Mouse (Mus musculus) retina, embryonic 14.5 days (tissue): Measurements from ENCODE around the gene Pfn1.

Source experiments
- DNase-seq: peaks from one replicate; pipeline ENCODE4 v3.0.0-alpha.2; 2015; ENCODE audit warnings: low spot score

The Pfn1 gene

DNA sequence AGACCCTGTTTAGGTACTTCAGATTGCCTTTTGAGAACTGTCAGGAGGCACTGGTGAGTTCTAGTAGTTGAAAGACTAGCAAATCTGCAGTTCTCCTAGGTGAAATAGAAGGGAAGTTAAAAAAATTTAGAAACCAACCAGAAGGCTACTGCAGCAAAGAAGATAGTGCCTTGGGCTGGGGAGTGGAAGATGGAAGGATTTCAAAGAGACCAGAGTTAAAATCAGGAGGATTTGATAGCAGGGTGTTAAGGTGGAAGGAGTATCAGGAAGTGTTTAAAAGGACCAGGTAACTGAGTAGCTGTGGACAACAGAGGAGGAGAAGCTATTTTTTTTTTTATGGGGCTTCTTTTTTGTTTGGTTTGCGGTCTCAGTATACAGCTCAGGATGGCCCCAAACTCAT is 16.7 kb downstream of the Pfn1 start:
- no peak for DNase-seq

DNA sequence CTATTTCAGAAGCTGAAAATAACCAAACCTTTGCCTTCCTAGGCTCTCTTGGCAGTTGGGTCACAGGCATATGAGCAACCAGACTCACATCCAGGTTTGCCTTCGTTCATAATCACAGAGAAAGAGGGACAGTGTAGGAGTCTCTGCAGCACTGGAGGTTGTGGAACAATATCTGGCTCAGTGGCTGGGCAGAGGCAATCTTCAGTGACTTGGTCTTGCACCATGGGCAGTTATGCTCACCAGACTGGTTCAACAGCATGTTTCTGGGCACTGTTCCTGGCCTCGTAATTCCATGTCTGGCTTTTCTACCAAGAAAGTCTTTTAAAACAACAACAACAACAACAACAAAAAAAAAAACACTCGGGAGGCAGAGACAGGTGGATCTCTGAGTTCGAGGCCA is 18.8 kb downstream of the Pfn1 start:
- no peak for DNase-seq

DNA sequence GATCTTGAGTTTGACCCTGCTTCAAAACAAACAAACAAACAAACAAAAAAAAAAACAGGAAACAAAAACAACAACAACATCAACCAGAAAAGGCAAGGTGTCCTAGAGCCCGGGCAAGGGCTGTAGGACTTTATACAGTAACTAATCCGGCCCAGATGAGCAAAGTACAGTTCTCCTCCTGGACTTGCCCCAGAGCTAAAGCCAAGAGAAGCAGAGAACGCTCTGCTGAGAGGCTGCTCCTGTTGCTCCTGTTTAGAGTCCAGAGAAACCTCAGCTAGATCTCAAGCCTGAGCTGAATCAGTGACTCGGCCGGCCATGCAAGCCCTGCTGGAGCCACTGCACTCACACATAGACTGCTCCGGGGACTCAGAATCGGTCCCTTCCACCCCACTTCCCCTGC is 24.3 kb downstream of the Pfn1 start:
- no peak for DNase-seq

DNA sequence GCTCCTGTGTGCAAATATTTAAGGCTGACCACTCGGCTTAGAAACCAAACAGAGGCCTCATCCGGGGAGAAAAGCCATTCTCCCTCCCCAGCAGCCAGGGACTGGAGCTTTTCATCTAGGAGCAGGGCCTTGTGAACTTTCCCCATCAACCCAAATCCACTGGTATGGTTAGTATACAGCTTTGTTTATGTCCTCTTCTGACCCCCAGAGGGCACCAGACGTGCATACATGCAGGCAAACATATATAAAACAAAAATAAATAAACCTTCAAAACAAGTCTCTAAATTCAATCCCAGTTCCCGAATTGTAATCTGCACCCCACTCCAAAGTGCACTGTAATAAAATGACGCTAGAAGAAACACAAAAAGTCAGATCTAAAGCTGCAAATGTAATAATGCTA is 24.9 kb downstream of the Pfn1 start:
- DNase-seq = peak; percentile 47

DNA sequence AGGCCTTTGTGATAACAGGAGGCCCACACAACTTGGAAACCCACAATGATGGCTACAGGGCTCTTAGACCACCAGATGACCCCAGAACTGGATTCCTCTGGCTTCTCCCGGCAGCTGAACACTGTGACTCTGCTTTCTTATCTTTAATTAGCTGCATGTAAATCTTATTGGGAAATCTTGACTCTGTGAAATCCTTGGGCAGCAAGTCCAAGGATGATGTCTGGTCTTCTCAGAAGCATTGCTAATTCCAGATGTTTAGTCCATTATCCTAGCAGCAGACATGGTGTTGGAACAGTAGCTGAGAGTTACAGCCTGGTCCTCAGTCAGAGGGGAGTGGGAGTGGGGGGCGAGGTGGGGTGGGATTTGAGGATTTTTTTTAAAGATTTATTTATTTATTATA is 26.0 kb downstream of the Pfn1 start:
- DNase-seq = no peak

DNA sequence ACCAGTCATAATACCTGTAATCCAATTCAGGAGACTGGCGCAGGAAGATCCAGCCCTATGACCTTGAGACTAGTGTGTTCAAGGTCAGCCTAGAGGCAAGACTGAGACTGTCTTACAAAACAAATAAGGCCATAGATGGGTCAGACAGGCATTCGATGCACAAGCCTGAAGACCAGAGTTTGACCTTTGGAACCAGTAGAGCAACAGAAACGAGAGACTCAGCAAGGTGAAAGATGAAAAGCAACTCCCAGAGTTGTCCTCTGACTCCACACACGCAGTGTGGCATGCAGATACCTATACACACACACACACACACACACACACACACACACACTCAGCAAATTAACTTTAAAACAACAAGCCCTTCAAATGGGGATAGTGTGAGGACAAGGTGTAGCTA is 27.6 kb downstream of the Pfn1 start:
- no peak for DNase-seq

DNA sequence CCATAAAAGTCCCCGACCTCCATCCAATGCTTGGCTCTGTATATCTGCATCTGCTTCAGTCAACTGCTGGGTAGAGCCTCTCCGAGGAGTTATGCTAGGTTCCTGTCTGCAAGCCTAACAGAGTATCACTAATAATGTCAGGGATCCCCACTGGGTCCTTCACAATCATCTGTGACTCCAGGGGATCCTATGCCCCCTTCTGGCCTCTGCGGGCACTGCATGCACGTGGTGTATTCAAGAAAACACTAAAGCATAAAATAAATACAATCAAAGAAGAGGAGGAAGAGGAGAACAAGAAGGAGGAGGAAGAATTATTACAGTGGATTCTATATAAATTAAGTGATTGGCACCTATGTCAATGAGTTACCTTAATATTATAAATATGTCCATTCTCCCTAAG is 29.0 kb downstream of the Pfn1 start:
- peak; percentile 74 for DNase-seq

DNA sequence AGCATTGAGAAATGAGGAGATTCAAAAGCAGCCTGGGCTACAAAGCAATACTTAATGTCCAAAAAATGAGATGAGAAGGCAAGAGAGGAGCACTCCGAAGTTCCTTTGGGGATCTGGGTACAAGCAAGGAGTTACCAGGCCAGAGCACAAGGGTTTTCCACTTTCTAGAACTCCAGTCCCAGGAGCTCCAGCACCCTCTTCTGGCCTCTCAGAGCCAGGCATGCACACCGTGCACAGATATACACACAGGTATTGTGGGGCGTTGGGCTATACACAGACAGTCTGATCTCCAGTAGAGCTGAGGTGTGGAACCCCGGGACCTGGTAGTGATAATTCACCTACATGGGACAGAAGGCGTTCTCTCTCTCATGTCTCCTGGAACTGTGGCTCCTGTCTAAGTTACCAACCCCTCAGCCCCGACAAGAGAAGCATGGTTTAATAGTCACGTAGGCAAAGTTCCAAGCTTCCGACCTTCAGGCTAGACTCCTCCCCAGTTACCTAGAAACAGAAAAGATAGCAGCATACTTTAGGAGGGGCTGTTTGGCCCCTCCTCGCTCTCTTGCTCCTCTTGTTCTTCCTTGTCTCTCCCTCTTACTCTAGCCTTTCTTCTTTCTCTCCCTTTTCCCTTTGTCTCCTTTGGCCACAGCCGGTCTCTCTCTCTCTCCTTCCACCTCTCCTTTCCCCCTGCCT is 31.2 kb downstream of the Pfn1 start:
- no peak for DNase-seq

DNA sequence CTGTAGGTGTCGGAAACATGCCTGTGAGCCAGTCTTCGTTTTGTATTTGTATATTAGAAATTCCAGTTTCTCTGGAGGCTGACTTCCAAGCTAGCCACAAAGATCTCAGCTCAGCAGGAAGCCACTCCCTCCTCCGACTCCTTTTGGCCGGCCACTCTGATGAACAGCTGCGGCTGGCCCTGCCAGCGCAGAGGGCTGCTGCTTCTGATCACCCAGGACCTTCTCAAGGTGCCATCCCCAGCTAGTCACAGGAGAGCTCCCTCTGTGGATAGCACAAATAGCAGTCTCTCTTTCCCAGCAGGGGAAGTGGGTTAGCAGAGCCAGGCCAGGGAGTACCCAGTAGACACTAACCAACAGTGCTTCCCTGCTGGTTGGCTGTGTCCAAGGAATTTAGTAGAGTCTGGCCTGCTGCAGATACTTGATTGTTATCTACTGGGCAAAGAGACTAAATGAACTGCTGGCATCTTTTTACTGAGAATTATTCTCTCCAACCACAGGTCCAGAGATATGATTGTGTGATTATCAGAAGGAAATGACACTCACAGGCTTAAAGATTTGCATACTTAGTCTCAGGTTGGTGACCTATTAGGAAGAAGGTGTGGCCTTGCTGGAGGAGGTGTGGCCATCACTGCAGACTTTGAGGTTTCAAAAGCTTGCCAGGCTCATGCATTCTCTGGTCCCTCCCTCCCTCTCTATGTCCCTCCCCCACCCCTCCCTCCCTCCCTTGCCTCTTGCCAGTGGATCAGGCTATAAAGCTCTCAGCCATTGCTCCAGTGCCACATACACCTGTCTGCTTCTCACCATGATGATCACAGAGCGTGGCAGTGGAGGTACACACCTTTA is 32.3 kb downstream of the Pfn1 start:
- no peak for DNase-seq

DNA sequence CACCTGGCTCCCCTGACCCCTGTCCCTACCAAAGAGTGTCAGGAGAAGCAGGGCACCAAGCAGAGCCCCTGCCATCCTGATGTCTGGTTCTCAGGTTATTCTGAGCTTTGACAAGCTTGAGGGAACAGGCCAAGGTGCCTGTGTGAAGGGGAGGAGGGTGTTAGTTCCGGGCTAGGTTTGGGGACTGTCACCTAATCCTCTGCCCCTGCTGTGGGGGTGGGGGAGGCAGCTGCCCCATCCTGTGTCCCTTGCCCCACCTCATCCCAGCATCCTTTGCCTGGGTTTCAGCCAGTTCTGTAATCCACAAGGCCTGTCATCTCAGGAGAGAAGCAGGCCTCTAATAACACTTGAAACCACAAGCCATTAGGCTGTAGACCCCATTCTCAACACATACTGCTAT is 35.3 kb downstream of the Pfn1 start, which contains the start of gene Chrne:
Gene Chrne (minus strand): TSS at position 116 of the 400 bp plus-strand sequence.
- DNase-seq = no peak

DNA sequence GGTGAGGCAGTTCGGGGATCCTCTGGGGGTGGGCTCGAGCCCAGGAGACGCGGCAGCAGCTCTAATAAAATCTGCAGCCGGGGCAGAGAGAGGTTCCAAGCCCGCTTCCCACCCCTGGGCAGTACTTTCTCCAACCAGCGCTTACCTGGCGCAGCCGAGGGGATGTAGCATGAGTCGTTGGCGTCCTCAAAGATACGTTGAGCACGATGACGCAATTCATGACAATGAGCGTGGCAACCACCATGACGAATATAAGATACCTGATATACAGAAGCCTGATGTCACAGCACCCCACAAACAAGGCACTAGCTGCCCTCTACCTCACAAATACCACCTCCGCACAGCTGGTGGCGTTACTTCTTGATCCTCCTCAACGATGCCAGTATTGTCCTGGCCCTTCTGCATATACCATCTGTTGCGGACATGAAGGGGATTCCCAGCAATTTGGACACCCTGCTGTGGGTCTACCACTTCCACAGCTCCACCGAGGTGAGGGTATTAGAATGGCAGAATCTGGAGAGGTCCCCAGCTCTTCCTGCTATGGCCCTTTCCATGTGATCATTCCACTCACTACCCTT is 38.8 kb downstream of the Pfn1 start, which contains the start of gene 4930544D05Rik:
Gene 4930544D05Rik (plus strand): TSS at position 333 of the 578 bp plus-strand sequence.
- no peak for DNase-seq

DNA sequence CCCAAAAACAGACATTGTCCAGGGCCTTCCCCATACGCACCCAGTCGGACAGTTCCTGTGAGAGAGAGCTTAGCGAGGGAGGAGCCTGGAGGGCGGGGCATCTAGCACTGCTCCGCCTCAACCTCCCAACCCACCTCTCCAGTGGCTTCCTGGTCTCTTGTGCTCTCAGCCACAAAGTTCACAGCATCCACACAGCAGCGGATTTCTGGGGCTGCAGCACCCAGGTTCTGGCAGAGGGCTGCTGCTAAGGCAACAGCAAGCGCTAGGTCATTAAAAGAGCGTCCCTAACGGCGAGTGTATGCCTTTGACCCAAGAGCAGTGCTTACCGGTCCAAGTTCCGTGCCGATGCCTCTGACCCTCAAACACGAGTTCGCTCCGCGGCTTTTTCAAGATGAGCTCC is 39.4 kb downstream of the Pfn1 start:
- peak; percentile 65 for DNase-seq

DNA sequence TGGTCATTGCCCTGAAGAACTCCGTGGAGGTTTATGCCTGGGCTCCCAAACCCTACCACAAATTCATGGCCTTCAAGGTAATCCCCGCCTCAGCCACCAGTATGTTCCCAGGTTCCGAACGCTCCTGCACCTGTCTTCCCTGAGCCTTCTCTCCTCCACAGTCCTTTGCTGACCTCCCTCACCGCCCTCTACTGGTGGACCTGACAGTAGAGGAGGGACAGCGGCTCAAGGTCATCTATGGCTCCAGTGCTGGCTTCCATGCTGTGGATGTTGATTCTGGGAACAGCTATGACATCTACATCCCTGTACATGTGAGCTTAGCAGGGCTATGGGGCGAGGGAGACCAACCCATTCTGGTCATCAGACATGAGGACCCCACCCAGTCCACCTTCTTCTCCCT is 41.9 kb downstream of the Pfn1 start:
- DNase-seq = no peak

DNA sequence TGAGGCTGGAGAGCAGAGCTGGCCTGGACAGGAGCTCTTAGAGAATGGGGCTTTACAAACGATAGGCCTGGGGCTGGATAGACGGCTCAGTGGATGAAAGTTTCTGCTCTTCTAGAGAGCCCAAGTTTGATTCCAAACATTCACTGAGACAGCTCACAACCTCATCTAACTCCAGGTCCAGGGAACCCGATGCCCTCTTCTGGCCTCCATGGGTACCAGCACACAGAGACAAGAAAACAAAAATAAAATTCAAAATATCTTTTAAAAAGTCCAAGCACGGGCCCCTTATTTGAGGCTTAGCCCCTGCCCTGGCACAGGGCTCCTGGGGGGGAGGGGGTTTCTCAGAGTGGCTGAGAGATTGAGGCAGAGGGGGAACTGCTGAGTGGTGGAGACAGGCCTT is 43.7 kb downstream of the Pfn1 start:
- no peak for DNase-seq

DNA sequence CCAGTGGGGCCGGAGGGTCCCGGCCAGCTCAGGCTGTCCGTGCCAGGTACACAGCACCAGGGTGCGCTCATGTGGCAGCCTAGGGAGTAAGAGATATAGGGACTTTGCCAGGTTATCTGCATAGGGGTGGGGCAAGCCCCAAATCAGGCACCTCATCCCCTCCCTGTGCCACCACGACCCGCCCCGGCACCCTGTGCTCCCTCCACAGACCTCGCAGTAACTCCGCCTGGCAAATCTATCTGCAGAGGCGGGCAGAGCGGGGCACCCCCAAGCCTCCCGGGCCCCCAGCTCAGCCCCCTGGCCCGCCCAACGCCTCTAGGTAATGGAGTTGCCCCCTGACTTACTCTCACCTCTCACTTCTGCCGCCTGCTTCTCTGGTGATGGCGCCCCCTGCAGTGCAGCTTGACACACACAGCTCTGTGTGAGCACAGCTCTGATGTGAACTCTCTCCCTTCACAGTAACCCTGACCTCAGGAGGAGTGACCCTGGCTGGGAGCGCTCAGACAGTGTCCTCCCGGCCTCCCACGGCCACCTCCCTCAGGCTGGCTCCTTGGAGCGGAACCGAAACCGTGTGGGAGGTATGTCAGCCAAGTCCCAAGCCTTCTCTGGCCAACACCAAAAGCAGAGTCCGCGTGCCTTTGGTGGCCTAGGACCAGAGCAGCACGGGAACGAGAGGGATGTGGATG is 45.9 kb downstream of the Pfn1 start:
- peak; percentile 26 for DNase-seq

DNA sequence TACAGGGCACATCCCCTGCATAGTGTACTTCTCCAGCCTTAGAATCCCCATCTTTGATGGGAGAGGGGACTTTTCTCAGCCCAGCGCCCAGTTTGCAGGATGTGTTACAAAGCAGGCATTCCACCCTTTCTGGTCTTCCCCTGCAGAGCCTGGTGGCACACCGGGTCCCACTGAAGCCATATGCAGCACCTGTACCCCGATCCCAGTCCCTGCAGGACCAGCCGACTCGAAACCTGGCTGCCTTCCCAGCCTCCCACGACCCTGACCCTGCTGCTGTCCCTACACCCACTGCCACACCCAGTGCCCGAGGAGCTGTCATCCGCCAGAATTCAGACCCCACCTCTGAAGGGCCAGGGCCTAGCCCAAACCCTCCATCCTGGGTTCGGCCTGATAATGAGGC is 46.8 kb downstream of the Pfn1 start:
- DNase-seq = no peak

DNA sequence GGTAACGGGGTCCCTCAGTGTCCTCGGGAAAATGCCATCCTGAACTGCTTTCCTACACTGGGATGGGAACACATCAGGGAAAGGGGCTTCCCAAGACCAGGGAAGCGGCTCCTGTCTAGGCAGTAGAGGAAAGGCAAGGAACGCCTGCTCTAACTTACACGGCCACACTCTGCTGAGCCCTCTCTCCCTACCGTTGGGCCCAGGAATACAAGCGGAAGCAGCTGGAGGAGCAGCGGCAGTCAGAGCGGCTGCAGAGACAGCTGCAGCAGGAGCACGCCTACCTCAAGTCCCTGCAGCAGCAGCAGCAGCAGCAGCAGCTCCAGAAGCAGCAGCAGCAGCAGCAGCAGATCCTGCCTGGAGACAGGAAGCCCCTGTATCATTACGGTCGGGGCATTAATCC is 47.7 kb downstream of the Pfn1 start:
- DNase-seq = no peak

DNA sequence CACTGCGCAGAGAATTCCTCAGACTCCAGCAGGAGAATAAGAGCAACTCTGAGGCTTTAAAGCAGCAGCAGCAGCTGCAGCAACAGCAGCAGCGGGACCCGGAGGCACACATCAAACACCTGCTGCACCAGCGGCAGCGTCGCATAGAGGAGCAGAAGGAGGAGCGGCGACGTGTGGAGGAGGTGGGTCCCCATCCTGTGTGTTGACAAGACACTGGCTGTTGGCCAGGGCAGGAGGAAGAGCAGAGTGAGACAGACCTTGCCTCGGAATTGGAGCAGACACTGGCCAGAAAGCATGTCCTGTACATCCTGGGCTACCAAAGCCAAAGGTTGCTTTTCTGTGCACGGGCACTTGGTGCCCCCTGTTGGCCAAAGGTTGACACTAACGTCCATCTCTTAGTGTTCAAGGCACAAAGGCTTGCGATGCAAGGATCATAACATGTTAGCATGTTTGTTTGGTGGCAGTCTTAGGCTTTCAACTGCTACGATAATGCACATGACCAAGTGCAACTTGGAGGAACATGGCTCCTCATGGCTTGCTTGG is 49.3 kb downstream of the Pfn1 start:
- peak; percentile 87 for DNase-seq
